Mouse (Mus musculus) heart, postnatal 0 days (tissue): ENCODE data around the gene Eps8l1.

ENCODE experiments used
- CTCF ChIP-seq: IDR thresholded peaks from 2 replicates; pipeline ENCODE4 v1.5.1; 2016; ENCODE audit warnings: antibody characterized with exemption, control low read depth, low read depth
- EP300 ChIP-seq: IDR thresholded peaks from 2 replicates; pipeline ENCODE4 v1.6.1; 2016; ENCODE audit warnings: antibody characterized with exemption, low read depth

GRCm38 (mm10) chr7:4523205-4524130 lies 63.0 kb downstream of the Eps8l1 start:
- no peak for TF ChIP-seq CTCF
- TF ChIP-seq EP300 = no peak
